In the genomic region with DNA sequence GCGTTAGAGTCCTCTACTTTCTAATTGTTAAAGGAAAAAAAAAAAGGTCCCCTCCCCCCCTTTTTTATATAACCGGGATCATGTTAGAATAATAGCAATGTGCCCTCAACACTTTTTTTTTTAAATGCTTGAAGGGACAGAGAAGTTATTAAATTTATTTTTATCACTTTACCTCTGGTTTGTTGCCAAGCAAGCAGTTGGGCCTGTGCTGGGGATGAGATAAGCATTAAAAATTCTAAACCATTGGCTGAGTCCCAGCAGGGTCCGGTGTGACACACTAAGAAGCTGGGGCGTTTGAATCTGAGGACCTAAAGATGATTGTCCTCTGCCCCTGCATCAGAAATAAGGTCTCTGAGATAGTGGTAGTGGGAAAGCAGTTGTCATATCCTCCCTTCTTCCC, we compare ENCODE assay signal across 11 mouse cellular contexts.
DNase-seq lines count a peak whose midpoint lies in the region; ATAC-seq and TF ChIP-seq lines count a peak whose summit lies in the region.
"Had no signal": no experiment of that assay in that cellular context is flagged by ENCODE, and none has a peak within 500 bp of the region (broad histone marks: within the 10 kb centered on the region; RNA-seq: fewer than 3 reads in every experiment).

No protein-coding gene starts in this region.

- peak; percentile 45; the same call in 1 of the 2 replicates for ATAC-seq in forebrain, embryonic 14.5 days
- ATAC-seq in intestine, embryonic 16.5 days = 0 out of 2 replicates have a peak, but pooled peaks have one; percentile 7
- no peak for ATAC-seq in intestine, postnatal 0 days
- ATAC-seq: liver, embryonic 12.5 days had no signal

- no peak for TF ChIP-seq RAD21 in MEL (IDR thresholded peaks at IDR 0.05; ENCODE audit: low read depth, low read length)

- TF ChIP-seq CTCF in intestine, postnatal 0 days (IDR thresholded peaks at IDR 0.05; ENCODE audit: low read depth) = no peak
- TF ChIP-seq CTCF in MEL (IDR thresholded peaks at IDR 0.05 in 2 of 3, conservative IDR thresholded peaks at IDR 0.05 in 1 of 3; ENCODE audit: control insufficient read depth in 1 of 3, insufficient read depth in 1 of 3, low read depth in 2 of 3, low read length in 3 of 3, poor library complexity in 1 of 3, severe bottlenecking in 1 of 3) = no peak
- no peak for TF ChIP-seq CTCF in brain, embryonic 14.5 days (IDR thresholded peaks at IDR 0.05; ENCODE audit: borderline replicate concordance, extremely low read depth, insufficient read depth, insufficient read length)

- no peak overlapping the region for H3K4me3 ChIP-seq in forebrain, embryonic 14.5 days (ENCODE audit: low read depth, low read length)
- H3K4me3 ChIP-seq in forebrain, embryonic 10.5 days = no peak overlapping the region
- no peak overlapping the region for H3K4me3 ChIP-seq in intestine, embryonic 16.5 days (ENCODE audit: low read length)
- no peak overlapping the region for H3K4me3 ChIP-seq in intestine, postnatal 0 days (ENCODE audit: low read depth, low read length)
- H3K4me3 ChIP-seq in MEL (ENCODE audit: control insufficient read depth in 1 of 2, insufficient read depth in 1 of 2, low read depth in 2 of 2, low read length in 2 of 2) = no peak overlapping the region
- H3K4me3 ChIP-seq in limb, embryonic 10.5 days = no peak overlapping the region
- H3K4me3 ChIP-seq: liver, embryonic 12.5 days; megakaryocyte, embryonic 14.5 days had no signal

- H3K9ac ChIP-seq in forebrain, embryonic 14.5 days (ENCODE audit: low read length) = no peak overlapping the region
- no peak overlapping the region for H3K9ac ChIP-seq in intestine, embryonic 16.5 days (ENCODE audit: low read depth, low read length)
- no peak overlapping the region for H3K9ac ChIP-seq in intestine, postnatal 0 days (ENCODE audit: low read depth, low read length)
- H3K9ac ChIP-seq in MEL (ENCODE audit: control insufficient read depth, low read depth, low read length, poor library complexity, severe bottlenecking) = no peak overlapping the region
- H3K9ac ChIP-seq: liver, embryonic 12.5 days had no signal

- no peak for TF ChIP-seq POLR2A in MEL (IDR thresholded peaks at IDR 0.05; ENCODE audit: control insufficient read depth in 1 of 2, insufficient read depth in 1 of 2, low read depth in 1 of 2, low read length in 2 of 2, poor library complexity in 1 of 2)
- no peak for TF ChIP-seq POLR2A in brain, embryonic 14.5 days (IDR thresholded peaks at IDR 0.05; ENCODE audit: borderline replicate concordance, extremely low read depth, insufficient read depth, insufficient read length, poor library complexity, severe bottlenecking)

- H3K79me2 ChIP-seq in MEL (ENCODE audit: control insufficient read depth, insufficient read depth, low read length, poor library complexity) = no peaks in the 10 kb centered on the region

- 74% methylated on average over 4 of the region's 4 CpGs for WGBS in forebrain, embryonic 14.5 days
- WGBS in forebrain, embryonic 10.5 days = 83% methylated on average over 4 of the region's 4 CpGs
- WGBS in intestine, embryonic 16.5 days = 74% methylated on average over 4 of the region's 4 CpGs
- WGBS in intestine, postnatal 0 days = 77% methylated on average over 4 of the region's 4 CpGs
- 90% methylated on average over 4 of the region's 4 CpGs for WGBS in limb, embryonic 10.5 days

- no peak for DNase-seq in forebrain, embryonic 14.5 days (ENCODE audit: low spot score)
- no peak for DNase-seq in forebrain, embryonic 10.5 days (ENCODE audit: extremely low spot score, low spot score)
- DNase-seq in MEL (ENCODE audit: low read depth, low spot score) = peak; percentile 75
- peak; percentile 36 for DNase-seq in brain, embryonic 14.5 days (ENCODE audit: low read depth)
- no peak for DNase-seq in limb, embryonic 10.5 days (ENCODE audit: low spot score)
- DNase-seq: gastrocnemius, postnatal 14 days; right cerebral cortex, postnatal 14 days had no signal

- TF ChIP-seq EP300 in MEL (IDR thresholded peaks at IDR 0.05; ENCODE audit: low read depth in 1 of 2, low read length in 2 of 2) = peak; percentile 76 to 80

- H3K9me3 ChIP-seq in forebrain, embryonic 14.5 days (replicated peaks; ENCODE audit: control insufficient read depth, low read length) = no peaks in the 10 kb centered on the region
- H3K9me3 ChIP-seq in forebrain, embryonic 10.5 days = no peaks in the 10 kb centered on the region
- no peaks in the 10 kb centered on the region for H3K9me3 ChIP-seq in intestine, embryonic 16.5 days (ENCODE audit: control insufficient read depth, low read length)
- no peaks in the 10 kb centered on the region for H3K9me3 ChIP-seq in intestine, postnatal 0 days (ENCODE audit: control insufficient read depth)
- H3K9me3 ChIP-seq in MEL (replicated peaks; ENCODE audit: insufficient read depth, low read length) = no peaks in the 10 kb centered on the region
- no peaks in the 10 kb centered on the region for H3K9me3 ChIP-seq in limb, embryonic 10.5 days (replicated peaks)
- H3K9me3 ChIP-seq: liver, embryonic 12.5 days; megakaryocyte, embryonic 14.5 days had no signal

- no peaks in the 10 kb centered on the region for H3K27me3 ChIP-seq in forebrain, embryonic 14.5 days (replicated peaks; ENCODE audit: control insufficient read depth, insufficient read depth, low read length)
- H3K27me3 ChIP-seq in forebrain, embryonic 10.5 days (ENCODE audit: poor library complexity, severe bottlenecking) = no peaks in the 10 kb centered on the region
- H3K27me3 ChIP-seq in intestine, embryonic 16.5 days (replicated peaks; ENCODE audit: control insufficient read depth, insufficient read depth, low read length) = no peaks in the 10 kb centered on the region
- H3K27me3 ChIP-seq in intestine, postnatal 0 days (replicated peaks; ENCODE audit: control insufficient read depth, insufficient read depth, low read length) = no peaks in the 10 kb centered on the region
- no peaks in the 10 kb centered on the region for H3K27me3 ChIP-seq in MEL (ENCODE audit: control insufficient read depth in 1 of 2, insufficient read depth in 2 of 2, low read length in 2 of 2)
- H3K27me3 ChIP-seq in limb, embryonic 10.5 days (ENCODE audit: low read depth, poor library complexity, severe bottlenecking) = no peaks in the 10 kb centered on the region
- H3K27me3 ChIP-seq: liver, embryonic 12.5 days; megakaryocyte, embryonic 14.5 days had no signal

- H3K27ac ChIP-seq in forebrain, embryonic 14.5 days (ENCODE audit: low read depth, low read length) = no peak overlapping the region
- H3K27ac ChIP-seq in forebrain, embryonic 10.5 days = no peak overlapping the region
- H3K27ac ChIP-seq in intestine, embryonic 16.5 days (ENCODE audit: low read length) = no peak overlapping the region
- H3K27ac ChIP-seq in intestine, postnatal 0 days (ENCODE audit: low read depth, low read length) = no peak overlapping the region
- H3K27ac ChIP-seq in MEL (ENCODE audit: control insufficient read depth, low read depth, low read length) = no peak overlapping the region
- H3K27ac ChIP-seq in limb, embryonic 10.5 days = no peak overlapping the region
- H3K27ac ChIP-seq: liver, embryonic 12.5 days had no signal

- no peaks in the 10 kb centered on the region for H3K4me1 ChIP-seq in forebrain, embryonic 14.5 days (ENCODE audit: control insufficient read depth, insufficient read depth, low read length)
- H3K4me1 ChIP-seq in forebrain, embryonic 10.5 days = no peaks in the 10 kb centered on the region
- no peaks in the 10 kb centered on the region for H3K4me1 ChIP-seq in intestine, embryonic 16.5 days (ENCODE audit: control insufficient read depth, insufficient read depth, low read length)
- no peaks in the 10 kb centered on the region for H3K4me1 ChIP-seq in intestine, postnatal 0 days (replicated peaks; ENCODE audit: control insufficient read depth, insufficient read depth, low read length)
- peaks cover 4% of the 10 kb centered on the region in 2 experiments; a peak in 1 of 4 replicates for H3K4me1 ChIP-seq in MEL (ENCODE audit: control insufficient read depth in 1 of 2, insufficient read depth in 2 of 2, low read length in 2 of 2)
- H3K4me1 ChIP-seq in limb, embryonic 10.5 days = no peaks in the 10 kb centered on the region
- H3K4me1 ChIP-seq: liver, embryonic 12.5 days; megakaryocyte, embryonic 14.5 days had no signal

- H3K4me2 ChIP-seq in forebrain, embryonic 14.5 days (ENCODE audit: low read length) = no peak overlapping the region
- H3K4me2 ChIP-seq in intestine, embryonic 16.5 days (ENCODE audit: low read depth, low read length) = no peak overlapping the region
- no peak overlapping the region for H3K4me2 ChIP-seq in intestine, postnatal 0 days (replicated peaks; ENCODE audit: low read depth)
- H3K4me2 ChIP-seq: liver, embryonic 12.5 days had no signal

- H3K36me3 ChIP-seq in forebrain, embryonic 14.5 days (ENCODE audit: control insufficient read depth, insufficient read depth, low read length) = no peaks in the 10 kb centered on the region
- no peaks in the 10 kb centered on the region for H3K36me3 ChIP-seq in forebrain, embryonic 10.5 days (replicated peaks)
- H3K36me3 ChIP-seq in intestine, embryonic 16.5 days (ENCODE audit: control insufficient read depth, insufficient read depth, low read length) = no peaks in the 10 kb centered on the region
- H3K36me3 ChIP-seq in intestine, postnatal 0 days (ENCODE audit: control insufficient read depth, insufficient read depth) = no peaks in the 10 kb centered on the region
- H3K36me3 ChIP-seq in MEL (ENCODE audit: control insufficient read depth in 1 of 2, insufficient read depth in 2 of 2, low read length in 2 of 2) = peaks cover 0 to 4% of the 10 kb centered on the region in 2 experiments; a peak in 2 of 4 replicates
- H3K36me3 ChIP-seq in limb, embryonic 10.5 days = no peaks in the 10 kb centered on the region
- H3K36me3 ChIP-seq: liver, embryonic 12.5 days had no signal

TF ChIP-seq in MEL, 35 proteins besides CTCF, POLR2A, EP300 and RAD21 (continues in another document):
- TF ChIP-seq NELFE (IDR thresholded peaks at IDR 0.05; ENCODE audit: low read depth, low read length) (no peak), USF2 (IDR thresholded peaks at IDR 0.05; ENCODE audit: borderline replicate concordance in 1 of 2, insufficient read depth in 1 of 2, low read depth in 1 of 2, low read length in 2 of 2) (no peak), SIN3A (IDR thresholded peaks at IDR 0.05; ENCODE audit: low read length) (no peak), UBTF (IDR thresholded peaks at IDR 0.05; ENCODE audit: borderline replicate concordance, insufficient read depth, low read depth, low read length) (no peak), POLR2AphosphoS2 (IDR thresholded peaks at IDR 0.05; ENCODE audit: low read length) (no peak), CHD2 (IDR thresholded peaks at IDR 0.05; ENCODE audit: low read length) (no peak), MYB (IDR thresholded peaks at IDR 0.05; ENCODE audit: low read depth, low read length) (peak; percentile 27; the same call in 1 of the 2 replicates), MAZ (IDR thresholded peaks at IDR 0.05; ENCODE audit: low read depth, low read length) (no peak), GATA1 (IDR thresholded peaks at IDR 0.05; ENCODE audit: low read depth, low read length) (peak; percentile 80), MYC (IDR thresholded peaks at IDR 0.05; ENCODE audit: low read depth, low read length) (no peak), NRF1 (IDR thresholded peaks at IDR 0.05; ENCODE audit: insufficient read depth, low read depth, low read length, poor library complexity, severe bottlenecking) (no peak), KAT2A (conservative IDR thresholded peaks at IDR 0.05; ENCODE audit: low read depth, low read length) (no peak)

Comparison
In these comparisons a context has a peak if more than half of its experiments do, and no peak if none do; other contexts are left out.
1. DNase-seq: peak in MEL (single experiment) and brain, embryonic 14.5 days (single experiment); none in forebrain, embryonic 14.5 days (single experiment), forebrain, embryonic 10.5 days (single experiment) and limb, embryonic 10.5 days (single experiment).